Mouse (Mus musculus) kidney, embryonic 15.5 days (tissue): ENCODE measurements around the gene Gkn1. TPM values are rescaled to one million over a fixed set of nuclear protein-coding genes. Genes with fewer than 3 reads are reported as not detected.

Source experiments
- ATAC-seq: fragments of 200-750 bp; cut with Nextera tagmentation; replicated peaks from 2 replicates; pipeline ENCODE4 v1.8.0; 2017; ENCODE audit warnings: moderate TSS enrichment; ENCODE audit not compliant: low FRiP score
- H3K27ac ChIP-seq: fragments of 300-500 bp; sonication (generic); 2 replicates; pipeline ENCODE4 v1.5.1; 2015; ENCODE audit warnings: mild to moderate bottlenecking, inconsistent platforms
- H3K27me3 ChIP-seq: fragments of 300-500 bp; sonication (generic); 2 replicates; pipeline ENCODE4 v1.6.1; 2015; ENCODE audit warnings: inconsistent platforms
- H3K36me3 ChIP-seq: fragments of 300-500 bp; sonication (generic); 2 replicates; pipeline ENCODE4 v1.6.1; 2015; ENCODE audit warnings: inconsistent platforms
- H3K4me1 ChIP-seq: fragments of 300-500 bp; sonication (generic); 2 replicates; pipeline ENCODE4 v1.6.1; 2015; ENCODE audit warnings: inconsistent platforms
- H3K4me2 ChIP-seq: fragments of 300-500 bp; sonication (generic); 2 replicates; pipeline ENCODE4 v1.6.1; 2015; ENCODE audit warnings: moderate library complexity, mild to moderate bottlenecking, inconsistent platforms
- H3K4me3 ChIP-seq: fragments of 300-500 bp; sonication (generic); replicated peaks from 2 replicates; pipeline ENCODE4 v1.5.1; 2015; ENCODE audit warnings: mild to moderate bottlenecking, inconsistent platforms
- H3K9ac ChIP-seq: fragments of 300-500 bp; sonication (generic); 2 replicates; pipeline ENCODE4 v1.6.1; 2015; ENCODE audit warnings: mild to moderate bottlenecking, inconsistent platforms
- H3K9me3 ChIP-seq: fragments of 300-500 bp; sonication (generic); replicated peaks from 2 replicates; pipeline ENCODE4 v1.6.1; 2016; ENCODE audit warnings: inconsistent platforms
- WGBS: fragments of 180-500 bp; shearing (Covaris S2); methylation state at CpG from one replicate; pipeline ENCODE4 v1.1.7; 2015; ENCODE audit warnings: mixed read lengths; 5-methylcytosine and 5-hydroxymethylcytosine counted together
- polyA plus RNA-seq: library from polyadenylated mRNA; unstranded; fragments of >200 nt; fragmentation: Nextera tagmentation; extraction: Ambion mirVana; gene quantifications from 2 replicates; pipeline ENCODE4 v1.2.1, GENCODE M21; 2015

Gene Gkn1
- polyA plus RNA-seq, 1 experiment from 2014 or later, result not detected

GRCm38 (mm10) chr6:87316966-87317365, 33.8 kb downstream of the Gkn1 start:
- Histone ChIP-seq H3K9ac (no peak overlapping the region), H3K4me3 (no peak overlapping the region), H3K9me3 (no peaks in the 10 kb centered on the region), H3K27me3 (no peaks in the 10 kb centered on the region), H3K36me3 (0 out of 2 replicates have a peak, but pooled peaks cover 2% of the 10 kb centered on the region), H3K4me1 (no peaks in the 10 kb centered on the region), H3K27ac (no peak overlapping the region), H3K4me2 (no peak overlapping the region)
- no peak for ATAC-seq
- 77% methylated on average over 8 of the region's 8 CpGs for WGBS

- no peaks in the 10 kb centered on the region for H3K4me1 ChIP-seq
- H3K9me3 ChIP-seq, result no peaks in the 10 kb centered on the region
- no peak overlapping the region for H3K4me3 ChIP-seq
- no peak overlapping the region for H3K27ac ChIP-seq
- 81% methylated on average over 4 of the region's 4 CpGs for WGBS
- ATAC-seq, result no peak
- H3K4me2 ChIP-seq, result no peak overlapping the region
- H3K9ac ChIP-seq, result no peak overlapping the region
- peaks cover 39% of the 10 kb centered on the region for H3K36me3 ChIP-seq
- no peaks in the 10 kb centered on the region for H3K27me3 ChIP-seq
Observed at GRCm38 (mm10) chr6:87312761-87313160, 38.0 kb downstream of the Gkn1 start.

- Histone ChIP-seq H3K9me3 (no peaks in the 10 kb centered on the region), H3K27me3 (no peaks in the 10 kb centered on the region), H3K4me3 (no peak overlapping the region), H3K4me1 (no peaks in the 10 kb centered on the region), H3K27ac (no peak overlapping the region), H3K36me3 (peaks cover 19% of the 10 kb centered on the region), H3K4me2 (no peak overlapping the region), H3K9ac (no peak overlapping the region)
- ATAC-seq, result no peak
- 85% methylated on average over 8 of the region's 8 CpGs for WGBS
Observed at GRCm38 (mm10) chr6:87304486-87304885, 46.3 kb downstream of the Gkn1 start.

- Histone ChIP-seq H3K27ac (no peak overlapping the region), H3K4me3 (no peak overlapping the region), H3K27me3 (no peaks in the 10 kb centered on the region), H3K36me3 (peaks cover 5% of the 10 kb centered on the region), H3K4me2 (no peak overlapping the region), H3K9me3 (no peaks in the 10 kb centered on the region), H3K4me1 (no peaks in the 10 kb centered on the region; the same call in 1 of the 2 replicates), H3K9ac (no peak overlapping the region)
- no peak for ATAC-seq
- 86% methylated on average over 5 of the region's 5 CpGs for WGBS
Observed at GRCm38 (mm10) chr6:87302746-87303145, 48.0 kb downstream of the Gkn1 start.

- no peaks in the 10 kb centered on the region; the same call in 1 of the 2 replicates for H3K4me1 ChIP-seq
- no peak overlapping the region for H3K4me3 ChIP-seq
- no peaks in the 10 kb centered on the region; the same call in 1 of the 2 replicates for H3K36me3 ChIP-seq
- no peak for ATAC-seq
- no peak overlapping the region for H3K4me2 ChIP-seq
- no peaks in the 10 kb centered on the region for H3K9me3 ChIP-seq
- H3K27ac ChIP-seq, result no peak overlapping the region
- no peak overlapping the region for H3K9ac ChIP-seq
- 37% methylated on average over 4 of the region's 4 CpGs for WGBS
- H3K27me3 ChIP-seq, result no peaks in the 10 kb centered on the region
Observed at GRCm38 (mm10) chr6:87301991-87302390, 48.8 kb downstream of the Gkn1 start.

Other genes starting within 250 kb of the Gkn1 start
- gene D6Ertd527e, start 246.2 kb downstream of the Gkn1 start, polyA plus RNA-seq, result 0.14 and 0.38 TPM in 2 replicates
- gene Antxr1, start 15.1 kb downstream of the Gkn1 start, polyA plus RNA-seq, result 6.2 and 6.3 TPM in 2 replicates
- gene Gkn2, start 22.4 kb upstream of the Gkn1 start, polyA plus RNA-seq, result not detected in 2 replicates
- 0.43 and 0.72 TPM in 2 replicates for gene Gkn3, start 38.0 kb upstream of the Gkn1 start, polyA plus RNA-seq
- not detected in 2 replicates for gene Bmp10, start 78.1 kb upstream of the Gkn1 start, polyA plus RNA-seq
- 5.2 and 6.0 TPM in 2 replicates for gene Arhgap25, start 182.3 kb upstream of the Gkn1 start, polyA plus RNA-seq
- gene Prokr1, start 239.8 kb upstream of the Gkn1 start, polyA plus RNA-seq, result 5.2 and 5.4 TPM in 2 replicates